Mouse (Mus musculus) spleen, adult 2 months (tissue): ENCODE measurements around the gene Sncg.

Experiments
- CTCF ChIP-seq: fragments of 200-500 bp; IDR thresholded peaks from 2 replicates; pipeline ENCODE4 v1.5.1; 2011; ENCODE audit warnings: mild to moderate bottlenecking, inconsistent platforms; ENCODE audit not compliant: insufficient read depth, insufficient read length, insufficient replicate concordance; ENCODE audit errors: extremely low read depth
- POLR2A ChIP-seq: fragments of 200-500 bp; IDR thresholded peaks from 2 replicates; pipeline ENCODE4 v1.6.1; 2011; ENCODE audit warnings: low read depth, low read length, inconsistent platforms

GRCm38 (mm10) chr14:34365147-34365507, 9.5 kb downstream of the Sncg start:
- TF ChIP-seq POLR2A (no peak), CTCF (no peak)
